Mouse (Mus musculus) CD4-positive, CD25-positive, alpha-beta regulatory T cell, adult 4 months (primary cell): ENCODE data around the gene Sctr. TPM values are rescaled to one million over a fixed set of nuclear protein-coding genes. Genes with fewer than 3 reads are reported as not detected.

Experiments
- ATAC-seq: one replicate; pipeline ENCODE4 v1.8.0; 2017
- polyA plus RNA-seq, 2 experiments: library from polyadenylated mRNA; unstranded; fragments of 100-300 nt; shearing (Covaris generic); gene quantifications; one replicate each; pipeline ENCODE4 v1.2.1; 2017

The Sctr gene
- polyA plus RNA-seq, 2 experiments from 2014 or later, result 0.34 TPM; not detected in 1

- ATAC-seq, result no peak
These were observed 23.8 kb downstream of the Sctr start for GRCm38 (mm10) chr1:120030474-120030873.

- ATAC-seq, result peak; percentile 97
These were observed 26.2 kb downstream of the Sctr start for GRCm38 (mm10) chr1:120032804-120033468.

GRCm38 (mm10) chr1:120033469-120033854, 26.8 kb downstream of the Sctr start:
- no peak for ATAC-seq

- ATAC-seq, result no peak
These were observed 28.1 kb downstream of the Sctr start for GRCm38 (mm10) chr1:120034793-120035192.

DNA sequence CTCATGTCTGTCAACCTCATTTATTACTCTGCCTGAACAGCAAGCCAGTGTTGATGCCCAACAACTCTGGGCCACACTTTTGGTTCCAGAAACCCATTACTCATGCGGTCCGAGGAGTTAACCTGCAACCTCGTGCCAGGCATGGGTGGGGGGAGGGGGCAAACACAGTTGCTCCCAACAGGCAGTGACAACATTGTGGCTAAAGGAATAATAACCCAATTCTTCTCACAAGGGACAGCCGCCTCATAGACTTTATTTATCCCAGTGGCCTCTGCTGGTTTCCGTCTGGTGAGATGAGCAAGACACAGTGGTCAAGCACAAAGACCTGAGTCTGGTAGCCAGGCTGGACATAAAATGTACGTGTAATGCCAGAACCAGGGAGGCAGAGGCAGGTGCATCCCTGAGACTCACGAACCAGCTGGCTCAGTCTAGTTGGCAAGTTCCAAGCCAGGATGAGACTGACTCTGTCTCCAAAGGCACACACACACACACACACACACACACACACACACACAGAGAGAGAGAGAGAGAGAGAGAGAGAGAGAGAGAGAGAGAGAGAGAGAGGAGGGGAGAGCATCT, 28.9 kb downstream of the Sctr start:
- no peak for ATAC-seq

GRCm38 (mm10) chr1:120037021-120037683, 30.5 kb downstream of the Sctr start:
- ATAC-seq, result no peak

DNA sequence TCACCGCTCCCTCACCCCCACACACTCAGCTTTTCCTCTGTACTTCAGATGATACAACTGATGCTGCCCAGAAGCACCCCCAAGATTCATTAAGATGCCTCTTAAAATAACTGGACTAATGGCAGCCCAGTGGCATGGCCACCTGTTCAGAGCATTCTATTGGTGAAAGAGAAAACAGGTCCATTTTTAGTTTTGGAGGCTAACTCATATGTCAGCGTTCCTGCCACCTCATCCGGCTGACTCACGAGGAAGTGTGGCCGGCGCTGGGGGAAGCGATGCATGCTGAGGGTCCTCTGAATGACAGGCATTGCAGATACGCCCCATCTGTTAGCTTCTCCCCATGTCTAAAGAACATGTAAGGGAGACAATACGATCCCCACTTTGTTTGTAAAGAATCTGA, 31.9 kb downstream of the Sctr start:
- no peak for ATAC-seq

DNA sequence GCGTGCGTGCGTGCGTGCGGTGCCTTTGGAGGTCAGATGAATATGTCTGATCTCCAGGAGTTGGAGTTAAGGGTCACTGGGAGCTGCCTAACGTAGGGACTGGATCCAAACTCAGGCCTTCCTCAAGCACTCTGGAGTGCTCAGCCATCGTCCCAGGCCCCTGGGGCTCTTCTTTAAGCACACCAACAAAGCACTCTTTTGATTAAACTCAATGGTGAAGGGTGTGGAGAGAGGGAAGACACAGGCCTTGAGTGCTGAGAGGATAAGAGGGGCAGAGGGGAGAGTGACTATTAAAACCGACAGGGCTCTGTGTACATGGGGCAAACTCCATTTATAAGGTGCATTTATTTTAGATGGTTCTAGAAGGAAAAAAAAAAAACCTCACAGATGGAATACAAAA, 35.7 kb downstream of the Sctr start:
- no peak for ATAC-seq

GRCm38 (mm10) chr1:120044584-120044983, 37.9 kb downstream of the Sctr start:
- ATAC-seq, result no peak

DNA sequence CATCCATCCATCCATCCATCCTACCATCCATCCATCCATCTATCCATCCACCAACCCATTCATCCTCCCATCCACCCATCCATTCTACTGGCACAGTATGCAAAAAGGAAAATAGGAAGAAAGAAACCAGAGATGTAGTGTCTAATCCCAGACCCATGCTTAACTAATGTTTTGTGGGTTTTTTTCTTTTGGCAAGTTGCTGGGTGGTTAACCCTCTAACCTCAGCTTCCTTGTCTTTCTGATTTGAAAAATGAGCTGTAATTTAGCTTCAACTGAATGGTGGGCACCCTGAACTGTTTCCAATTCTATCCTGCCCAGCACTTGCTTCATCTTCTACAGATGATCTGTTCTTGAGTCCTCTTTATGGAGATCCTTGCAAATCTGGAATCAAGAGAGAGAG, 40.6 kb downstream of the Sctr start:
- no peak for ATAC-seq

- ATAC-seq, result no peak
These were observed 44.4 kb downstream of the Sctr start for GRCm38 (mm10) chr1:120051070-120051469.

- no peak for ATAC-seq
These were observed 48.3 kb downstream of the Sctr start for GRCm38 (mm10) chr1:120054997-120055396.

GRCm38 (mm10) chr1:120055475-120055874, 48.8 kb downstream of the Sctr start:
- peak; percentile 95 for ATAC-seq

DNA sequence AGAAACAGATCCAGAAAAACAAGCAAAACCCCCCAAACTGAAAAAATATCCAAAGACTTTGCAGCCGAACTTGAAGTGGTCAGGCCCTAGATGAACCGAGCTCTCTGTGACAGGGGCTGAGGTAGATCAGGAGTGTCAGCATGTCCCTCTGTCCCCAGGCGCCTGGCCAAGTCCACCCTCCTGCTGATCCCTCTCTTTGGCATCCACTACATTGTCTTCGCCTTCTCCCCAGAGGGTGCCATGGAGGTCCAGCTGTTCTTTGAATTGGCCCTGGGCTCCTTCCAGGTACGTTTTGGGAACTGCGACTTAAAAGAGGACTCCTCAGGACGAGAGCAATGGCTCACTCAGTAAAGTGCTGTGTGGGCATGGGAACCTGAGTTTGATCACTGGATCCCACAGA, 49.5 kb downstream of the Sctr start:
- no peak for ATAC-seq

DNA sequence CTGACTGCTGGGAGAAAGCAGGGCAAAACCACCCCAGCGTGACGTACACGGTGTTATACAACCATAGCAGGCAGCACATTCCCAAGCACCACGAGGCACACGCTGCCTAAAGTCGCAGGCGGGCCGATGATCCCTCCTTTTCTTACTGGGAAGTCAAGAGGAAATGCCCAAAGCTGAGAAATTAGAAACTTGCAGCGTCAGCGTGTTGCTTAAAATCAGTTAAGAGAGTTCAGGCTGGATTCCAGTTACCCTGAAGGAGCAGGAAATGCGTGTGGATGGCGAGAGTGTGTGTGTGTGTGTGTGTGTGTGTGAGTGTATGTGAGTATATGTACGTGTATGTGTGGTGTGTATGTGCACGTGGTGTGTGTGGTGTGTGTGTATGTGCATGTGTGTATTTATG, 50.4 kb downstream of the Sctr start:
- ATAC-seq, result peak; percentile 37

DNA sequence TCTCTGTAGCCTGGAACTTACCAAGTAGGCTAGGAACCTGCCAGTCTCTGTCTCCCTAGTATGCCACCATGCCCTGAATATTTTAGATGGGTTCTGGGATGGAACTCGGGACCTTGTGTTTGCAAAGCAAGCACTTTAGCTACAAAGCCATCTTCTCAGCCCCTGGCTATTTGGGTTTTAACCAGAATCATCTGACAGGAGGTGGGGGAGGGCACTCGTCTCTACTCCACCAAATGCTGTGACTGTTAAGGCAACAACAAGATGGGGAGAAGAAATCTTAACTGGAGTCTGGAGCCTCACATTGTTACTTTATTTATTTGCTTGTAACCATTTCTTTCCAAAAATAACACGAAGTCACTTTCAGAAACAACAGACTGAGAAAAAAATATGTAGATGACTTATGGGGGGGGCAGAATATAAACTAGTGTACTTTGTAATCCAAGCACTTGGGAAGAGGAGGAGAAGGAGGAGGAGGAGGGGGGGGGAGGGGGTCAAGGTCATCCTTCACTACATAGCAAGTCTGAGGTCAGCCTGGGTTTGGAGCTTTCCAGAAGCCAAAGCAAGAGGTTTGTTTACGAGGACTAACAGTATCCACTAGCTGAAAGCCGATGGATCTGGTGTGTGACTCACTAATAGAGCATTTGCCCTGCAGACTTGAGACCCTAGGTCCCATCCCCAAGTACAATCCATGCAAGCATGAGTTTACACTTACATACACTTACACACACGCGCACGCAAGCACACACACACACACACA, 51.2 kb downstream of the Sctr start:
- no peak for ATAC-seq

DNA sequence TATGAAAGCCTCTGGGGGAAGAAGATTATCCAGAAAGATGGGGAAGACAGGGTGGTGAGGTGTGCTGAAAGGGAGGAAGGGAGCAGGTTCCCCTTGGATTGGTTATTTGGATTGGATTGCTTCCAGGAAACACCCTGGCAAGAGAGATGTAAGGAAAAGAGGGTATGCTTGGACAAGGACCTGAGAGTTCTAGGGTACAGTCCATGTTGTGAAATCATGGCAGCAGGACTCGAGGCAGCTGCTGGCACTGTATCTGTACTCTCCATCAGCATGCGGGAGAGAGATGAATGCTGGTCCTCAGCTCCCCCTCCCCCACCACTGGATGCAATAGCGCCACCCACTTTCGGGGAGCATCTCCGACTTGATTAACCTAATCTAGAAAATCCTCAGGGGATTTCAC, 54.0 kb downstream of the Sctr start:
- ATAC-seq, result no peak

- ATAC-seq, result no peak
These were observed 55.5 kb downstream of the Sctr start for GRCm38 (mm10) chr1:120062231-120062630.

DNA sequence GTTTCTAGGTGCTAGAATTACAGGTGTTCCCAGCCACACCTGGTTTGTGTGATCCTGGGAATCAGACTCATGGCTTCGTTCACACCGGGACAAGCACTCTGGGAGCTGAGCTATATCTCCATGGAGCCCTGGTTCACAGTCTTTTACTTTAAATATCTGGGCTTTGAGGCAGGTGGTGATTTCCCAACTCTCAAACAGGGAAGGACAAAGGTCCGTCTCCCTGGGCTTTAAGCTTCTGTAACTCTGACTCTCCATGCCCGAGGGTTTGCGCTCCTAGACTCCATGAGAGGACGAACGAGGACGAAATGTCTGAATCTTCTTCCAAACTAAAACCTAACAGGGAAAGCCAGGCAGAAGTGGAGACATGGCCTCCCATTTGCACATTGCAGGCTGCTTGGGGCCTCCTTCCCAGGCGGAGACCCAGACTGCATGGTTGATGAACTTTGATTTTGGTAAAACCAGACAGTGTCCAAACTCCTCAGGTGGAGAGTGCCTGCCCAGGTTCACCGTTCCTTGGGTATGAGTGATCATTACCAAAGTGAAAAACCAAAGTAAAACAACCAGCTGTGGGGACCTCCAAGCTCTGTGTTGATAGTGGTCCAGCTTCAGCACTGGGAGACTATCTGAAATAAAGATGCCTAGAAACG, 57.5 kb downstream of the Sctr start:
- ATAC-seq, result no peak

- ATAC-seq, result no peak
These were observed 59.5 kb downstream of the Sctr start for GRCm38 (mm10) chr1:120066159-120066558.

DNA sequence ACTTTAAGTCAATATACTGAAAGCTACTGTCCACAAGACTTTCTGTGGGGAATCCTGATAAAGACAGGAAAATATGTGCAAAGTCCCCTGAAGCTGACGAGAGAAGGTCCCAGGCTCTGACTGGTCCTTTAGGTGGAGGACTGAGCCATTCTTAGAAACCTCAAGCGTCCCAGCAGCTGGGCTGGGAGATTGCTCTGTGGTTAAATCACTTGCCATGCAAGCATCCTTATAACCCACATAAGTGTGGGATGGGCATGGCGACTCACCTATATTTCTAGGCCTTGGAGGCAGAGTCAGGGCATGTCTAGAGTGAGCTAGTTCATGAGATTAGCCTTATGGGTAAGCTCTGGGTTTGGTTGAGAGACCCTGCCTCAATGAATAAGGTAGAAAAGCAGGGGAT, 59.9 kb downstream of the Sctr start:
- ATAC-seq, result no peak

GRCm38 (mm10) chr1:120069120-120069519, 62.4 kb downstream of the Sctr start:
- no peak for ATAC-seq

DNA sequence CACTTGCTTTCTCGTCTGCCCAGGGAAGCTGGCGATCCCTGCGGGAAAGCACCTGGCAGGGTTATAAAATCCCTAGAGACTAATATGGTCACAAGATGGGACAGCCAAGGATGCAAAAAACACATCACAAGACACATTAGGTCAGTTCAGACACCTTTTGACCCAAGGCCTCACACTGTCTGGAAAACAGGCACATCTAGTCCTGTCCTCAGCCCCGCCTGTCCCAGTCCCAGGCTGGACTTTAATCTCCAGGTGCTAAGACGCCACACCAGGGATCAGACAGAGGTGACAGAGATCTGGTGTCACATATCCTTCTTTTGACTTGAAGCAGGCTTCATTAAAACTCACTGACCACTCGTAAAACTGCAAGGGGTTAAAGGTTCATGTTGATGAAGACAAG, 63.5 kb downstream of the Sctr start:
- ATAC-seq, result no peak
